ENCODE assay signal across 23 mouse cellular contexts in the genomic region with DNA sequence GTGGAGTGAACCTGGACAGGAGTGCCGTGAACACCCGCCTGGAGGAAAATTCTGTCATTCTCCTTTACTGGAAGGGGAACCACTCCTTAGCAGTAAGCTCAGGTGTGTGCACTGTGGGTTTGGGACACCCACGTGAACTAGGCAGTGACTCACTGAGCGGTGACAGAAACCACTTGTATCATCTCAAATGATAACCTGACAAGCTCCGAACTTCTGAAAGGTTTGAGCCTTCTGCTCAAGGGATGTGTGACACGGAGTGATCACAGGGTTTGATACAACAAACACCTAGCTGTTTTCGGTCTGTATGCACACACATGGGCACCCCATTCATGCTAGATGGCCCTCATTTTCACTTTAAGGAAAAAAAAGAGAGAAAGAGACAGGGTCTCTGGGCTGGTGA. TPM values are rescaled to one million over a fixed set of nuclear protein-coding genes. Genes with fewer than 3 reads are reported as not detected.
DNase-seq lines count a peak whose midpoint lies in the region; ATAC-seq and TF ChIP-seq lines count a peak whose summit lies in the region.
"Had no signal": no experiment of that assay in that cellular context is flagged by ENCODE, and none has a peak within 500 bp of the region (broad histone marks: within the 10 kb centered on the region; RNA-seq: fewer than 3 reads in every experiment).

A gene (minus strand): TSS at position 76 of the 400 bp plus-strand sequence.

- H3K36me3 ChIP-seq in midbrain, embryonic 11.5 days (ENCODE audit: control insufficient read depth, insufficient read depth, low read length) = no peaks in the 10 kb centered on the region
- H3K36me3 ChIP-seq in midbrain, embryonic 15.5 days (replicated peaks) = no peaks in the 10 kb centered on the region
- no peaks in the 10 kb centered on the region for H3K36me3 ChIP-seq in ES-E14 (ENCODE audit: control insufficient read depth, insufficient read depth, low read length, poor library complexity, severe bottlenecking)
- no peaks in the 10 kb centered on the region for H3K36me3 ChIP-seq in hindbrain, embryonic 14.5 days (replicated peaks; ENCODE audit: control insufficient read depth, insufficient read depth)
- H3K36me3 ChIP-seq: embryonic facial prominence, embryonic 10.5 days; heart, embryonic 13.5 days; hindbrain, embryonic 12.5 days had no signal

- H3K4me3 ChIP-seq in midbrain, embryonic 11.5 days (ENCODE audit: low read depth, low read length) = no peak within 1 kb of the TSS
- no peak within 1 kb of the TSS for H3K4me3 ChIP-seq in midbrain, embryonic 15.5 days
- H3K4me3 ChIP-seq in ES-E14 (ENCODE audit: insufficient read depth in 1 of 2, low read depth in 1 of 2, low read length in 2 of 2, poor library complexity in 1 of 2, severe bottlenecking in 1 of 2) = peak within 1 kb of the TSS; percentile 24 to 37; a peak in 2 of 4 replicates
- H3K4me3 ChIP-seq in hindbrain, embryonic 14.5 days (replicated peaks; ENCODE audit: low read length) = no peak within 1 kb of the TSS
- H3K4me3 ChIP-seq: embryonic facial prominence, embryonic 10.5 days; gastrocnemius, adult 2 months; heart, embryonic 13.5 days; hindbrain, embryonic 12.5 days had no signal

- no peak within 1 kb of the TSS for H3K4me2 ChIP-seq in midbrain, embryonic 11.5 days
- no peak within 1 kb of the TSS for H3K4me2 ChIP-seq in midbrain, embryonic 15.5 days
- H3K4me2 ChIP-seq in hindbrain, embryonic 14.5 days (replicated peaks) = no peak within 1 kb of the TSS
- H3K4me2 ChIP-seq: heart, embryonic 13.5 days; hindbrain, embryonic 12.5 days had no signal

- no peak for ATAC-seq in midbrain, embryonic 11.5 days (ENCODE audit: low FRiP score)
- ATAC-seq in midbrain, embryonic 15.5 days (replicated peaks) = no peak
- peak; percentile 60 for ATAC-seq in CD4-positive, CD25-positive, alpha-beta regulatory T cell, adult 4 months
- ATAC-seq in hindbrain, embryonic 14.5 days (ENCODE audit: low FRiP score) = no peak
- ATAC-seq: forebrain, embryonic 14.5 days; intestine, postnatal 0 days had no signal

- in situ Hi-C loops in ES-E14 (cut with MboI; ENCODE audit: low sequenced_read_pairs in 2 of 2, unreplicated experiment in 2 of 2) = no loop called here

- WGBS in midbrain, embryonic 11.5 days = 90% methylated on average over 7 of the region's 7 CpGs
- 95% methylated on average over 7 of the region's 7 CpGs for WGBS in midbrain, embryonic 15.5 days
- WGBS in hindbrain, embryonic 14.5 days = 96% methylated on average over 7 of the region's 7 CpGs

- intact Hi-C loops in heart, postnatal 36 days (cut with DNase I) = no loop called here

- no peak within 1 kb of the TSS for H3K9ac ChIP-seq in midbrain, embryonic 11.5 days (ENCODE audit: low read length)
- H3K9ac ChIP-seq in midbrain, embryonic 15.5 days = no peak within 1 kb of the TSS
- H3K9ac ChIP-seq in ES-E14 (ENCODE audit: insufficient read depth, low read depth, low read length, poor library complexity, severe bottlenecking) = peak within 1 kb of the TSS; percentile 23; the same call in 1 of the 2 replicates
- H3K9ac ChIP-seq in hindbrain, embryonic 14.5 days = no peak within 1 kb of the TSS
- H3K9ac ChIP-seq: heart, embryonic 13.5 days; hindbrain, embryonic 12.5 days had no signal

- peak; percentile 49 for DNase-seq in midbrain, embryonic 11.5 days (ENCODE audit: low spot score, missing footprints)
- no peak for DNase-seq in ES-E14 (ENCODE audit: low read depth, low spot score)
- peak; percentile 46 for DNase-seq in induced T-regulatory cell, adult 2 months (ENCODE audit: low read depth)
- DNase-seq in heart, postnatal 36 days = no peak
- DNase-seq in kidney, adult 11 months = no peak
- no peak for DNase-seq in hindbrain, embryonic 14.5 days (ENCODE audit: low spot score)
- DNase-seq: adrenal gland, postnatal 10 days; B cell, adult 2 months; cerebellum, adult 18-20 months; cerebellum, postnatal 10 days; gastrocnemius, adult 2 months; gastrocnemius, postnatal 25 days; heart, postnatal 4 days had no signal

- no peaks in the 10 kb centered on the region for H3K9me3 ChIP-seq in midbrain, embryonic 11.5 days (ENCODE audit: control insufficient read depth, low read length)
- H3K9me3 ChIP-seq in midbrain, embryonic 15.5 days = no peaks in the 10 kb centered on the region
- no peaks in the 10 kb centered on the region for H3K9me3 ChIP-seq in ES-E14 (ENCODE audit: control insufficient read depth, insufficient read depth, low read depth, low read length)
- no peaks in the 10 kb centered on the region for H3K9me3 ChIP-seq in hindbrain, embryonic 14.5 days (ENCODE audit: control insufficient read depth, low read length)
- H3K9me3 ChIP-seq: embryonic facial prominence, embryonic 10.5 days; heart, embryonic 13.5 days; hindbrain, embryonic 12.5 days had no signal

- no peaks in the 10 kb centered on the region for H3K4me1 ChIP-seq in midbrain, embryonic 11.5 days (ENCODE audit: control insufficient read depth, insufficient read depth, low read length)
- H3K4me1 ChIP-seq in midbrain, embryonic 15.5 days = no peaks in the 10 kb centered on the region
- H3K4me1 ChIP-seq in ES-E14 (ENCODE audit: control insufficient read depth in 2 of 2, insufficient read depth in 2 of 2, low read length in 2 of 2, poor library complexity in 1 of 2) = peaks cover 3 to 6% of the 10 kb centered on the region in 2 experiments; a peak in 3 of 4 replicates
- no peaks in the 10 kb centered on the region for H3K4me1 ChIP-seq in hindbrain, embryonic 14.5 days (replicated peaks; ENCODE audit: control insufficient read depth, insufficient read depth, low read length)

- H3K27ac ChIP-seq in midbrain, embryonic 11.5 days (ENCODE audit: low read depth, low read length) = no peak within 1 kb of the TSS
- no peak within 1 kb of the TSS for H3K27ac ChIP-seq in midbrain, embryonic 15.5 days
- H3K27ac ChIP-seq in ES-E14 (ENCODE audit: insufficient read depth, low read depth, low read length, poor library complexity, severe bottlenecking) = no peak within 1 kb of the TSS
- no peak within 1 kb of the TSS for H3K27ac ChIP-seq in hindbrain, embryonic 14.5 days
- H3K27ac ChIP-seq: embryonic facial prominence, embryonic 10.5 days; gastrocnemius, adult 2 months; heart, embryonic 13.5 days; hindbrain, embryonic 12.5 days had no signal

- no peaks in the 10 kb centered on the region for H3K27me3 ChIP-seq in midbrain, embryonic 11.5 days (ENCODE audit: control insufficient read depth, insufficient read depth, low read length)
- H3K27me3 ChIP-seq in midbrain, embryonic 15.5 days (replicated peaks) = no peaks in the 10 kb centered on the region
- no peaks in the 10 kb centered on the region for H3K27me3 ChIP-seq in hindbrain, embryonic 14.5 days (ENCODE audit: control insufficient read depth, insufficient read depth, low read length)
- H3K27me3 ChIP-seq: heart, embryonic 13.5 days had no signal

TF ChIP-seq in ES-E14, 5 proteins besides CTCF, POLR2A, EP300 and RAD21:
- TF ChIP-seq MAFK (IDR thresholded peaks at IDR 0.05; ENCODE audit: insufficient read depth, low read depth, low read length) (no peak), HCFC1 (IDR thresholded peaks at IDR 0.05; ENCODE audit: borderline replicate concordance, insufficient read depth, low read length) (no peak), ZC3H11A (IDR thresholded peaks at IDR 0.05; ENCODE audit: borderline replicate concordance, low read depth, low read length) (no peak), ZNF384 (IDR thresholded peaks at IDR 0.05; ENCODE audit: low read depth, low read length) (no peak), CHD2 (IDR thresholded peaks at IDR 0.05; ENCODE audit: low read depth, low read length) (no peak)

RNA-seq across cellular contexts. Expression of the gene that starts here (rescaled TPM):
- not detected in 2 replicates for polyA plus RNA-seq in midbrain, embryonic 11.5 days (2014; fragmentation: Nextera tagmentation; extraction: Ambion mirVana)
- polyA plus RNA-seq in midbrain, embryonic 15.5 days (2015; fragmentation: Nextera tagmentation; extraction: Ambion mirVana) = not detected in 2 replicates
- under 1 TPM in 1 of 2 experiments, not detected in 1; 0.69 TPM for polyA plus RNA-seq in CD4-positive, CD25-positive, alpha-beta regulatory T cell, adult 4 months (2017; shearing (Covaris generic))
- total RNA-seq in ES-E14 (2012; rRNA removed) = 1.0 TPM in 1 of 2 replicates, not detected in the other
- not detected for total RNA-seq in heart, postnatal 36 days (2021)
- not detected in 2 replicates for polyA plus RNA-seq in hindbrain, embryonic 14.5 days (2014; fragmentation: Nextera tagmentation; extraction: Ambion mirVana)
- total RNA-seq: adrenal gland, postnatal 10 days; granulocyte monocyte progenitor cell, adult 5-6 weeks; heart, postnatal 4 days had no signal
- polyA plus RNA-seq: embryonic facial prominence, embryonic 10.5 days; embryonic facial prominence, embryonic 14.5 days; forebrain, embryonic 14.5 days; heart, embryonic 13.5 days; heart, postnatal 0 days; hindbrain, embryonic 12.5 days; intestine, postnatal 0 days had no signal

Comparison
In these comparisons a context has a peak if more than half of its experiments do, and no peak if none do; other contexts are left out.
1. Peak in DNase-seq in midbrain, embryonic 11.5 days; RNA of the gene not detected or under 1 TPM.
2. Peak in ATAC-seq in CD4-positive, CD25-positive, alpha-beta regulatory T cell, adult 4 months; RNA of the gene not detected or under 1 TPM.
3. H3K4me3 ChIP-seq: peak in ES-E14 (2 of 2); none in midbrain, embryonic 11.5 days (single experiment), midbrain, embryonic 15.5 days (single experiment) and hindbrain, embryonic 14.5 days (single experiment).